Mouse (Mus musculus) cerebellum, postnatal 10 days (tissue): ENCODE results near the gene Tmem59.

Experiments used
- DNase-seq, 2 experiments: peaks; one replicate each; pipeline ENCODE4 v3.0.0; 2021; ENCODE audit warnings: mixed read lengths in 2 of 2

Gene Tmem59

DNA sequence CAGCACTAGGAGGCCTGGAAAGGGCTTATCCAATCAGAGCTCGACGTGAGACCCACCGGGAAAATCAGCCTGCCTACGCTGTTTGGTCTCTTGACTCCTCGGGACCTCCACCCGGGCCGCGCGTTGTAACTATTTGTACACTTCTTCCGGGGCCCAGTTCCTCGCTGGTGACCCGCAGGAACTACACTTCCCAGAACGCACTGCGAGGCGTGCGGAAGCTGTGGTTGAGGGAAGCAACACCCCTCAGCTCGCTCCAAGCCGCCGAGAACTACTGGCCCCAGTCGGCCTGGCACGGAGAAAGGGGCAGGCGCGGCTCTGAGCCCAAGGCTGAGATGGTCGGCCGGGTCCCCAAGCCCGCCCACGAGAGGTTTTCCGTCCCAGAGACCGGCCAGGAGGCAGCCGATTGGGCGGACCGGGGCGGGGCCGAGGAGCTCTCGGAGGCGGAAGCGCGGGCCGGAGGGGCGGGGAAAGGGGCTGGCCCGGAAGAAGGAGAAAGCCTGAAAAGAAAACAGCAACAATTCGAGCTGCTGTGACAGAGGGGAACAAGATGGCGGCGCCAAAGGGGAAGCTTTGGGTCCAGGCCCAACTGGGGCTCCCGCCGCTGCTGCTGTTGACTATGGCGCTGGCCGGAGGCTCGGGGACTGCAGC, at the start of gene Tmem59:
Gene Tmem59 (plus strand): TSS at position 218 of the 648 bp plus-strand sequence.
- peak; percentile 98 to 99 for DNase-seq

DNA sequence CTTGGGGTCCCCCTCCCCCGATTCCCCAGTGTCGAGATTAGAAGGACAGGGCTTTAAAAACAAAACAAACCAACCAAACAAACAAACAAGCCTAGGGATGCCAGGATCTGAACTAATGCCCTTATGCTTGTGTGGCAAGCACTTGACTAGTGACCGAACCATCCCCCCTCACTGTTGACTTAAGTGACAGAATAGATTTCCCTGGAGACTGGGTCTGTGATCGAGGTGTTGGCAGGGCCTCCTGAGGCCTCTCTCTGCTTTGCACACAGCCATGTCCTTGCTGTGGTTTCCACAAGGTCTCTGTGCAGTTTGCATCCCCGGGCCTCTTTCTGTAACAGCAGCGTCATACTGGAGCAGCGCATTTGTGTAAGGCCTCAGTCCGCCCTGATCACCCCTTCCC, 48.8 kb upstream of the Tmem59 start:
- no peak for DNase-seq

DNA sequence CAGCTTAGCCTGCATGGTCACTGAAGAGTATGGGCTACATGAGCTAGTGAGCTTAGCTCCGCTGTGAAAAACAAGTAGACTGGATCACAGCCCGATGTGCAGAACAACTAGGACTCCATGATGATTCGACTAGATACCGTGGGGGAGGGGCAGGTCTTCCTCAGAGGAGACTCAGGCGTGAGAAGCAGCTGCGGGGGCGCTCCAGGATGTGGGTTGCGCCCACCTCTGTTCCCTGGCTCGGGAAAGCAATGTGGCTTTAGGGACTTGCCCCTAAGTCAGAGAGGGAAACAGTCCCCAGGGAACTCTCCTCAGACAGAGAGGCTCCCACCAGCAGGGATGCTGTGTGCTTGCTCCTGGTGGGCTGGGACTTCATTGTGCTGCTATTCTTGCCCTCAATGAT, 47.7 kb upstream of the Tmem59 start:
- peak; percentile 44 to 51 for DNase-seq

DNA sequence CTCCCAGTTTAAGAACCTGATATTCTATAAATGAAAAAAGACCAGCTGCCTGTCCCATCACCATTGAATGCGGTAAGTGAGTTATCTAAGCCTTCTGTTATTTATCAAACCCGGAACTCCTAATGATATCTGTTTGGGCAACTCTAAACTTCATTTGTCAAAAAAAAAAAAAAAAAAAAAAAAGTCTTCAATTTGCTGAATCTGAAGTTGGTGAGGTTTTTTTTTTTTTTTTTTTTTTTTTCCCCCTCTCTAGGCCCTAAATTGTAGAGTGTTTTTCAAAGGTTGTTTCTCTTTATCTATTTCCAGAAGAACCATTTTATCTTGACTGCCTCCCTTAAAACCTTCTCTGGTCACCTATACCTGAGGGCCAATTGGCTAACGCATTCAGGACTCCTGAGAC, 43.3 kb upstream of the Tmem59 start:
- DNase-seq = no peak

DNA sequence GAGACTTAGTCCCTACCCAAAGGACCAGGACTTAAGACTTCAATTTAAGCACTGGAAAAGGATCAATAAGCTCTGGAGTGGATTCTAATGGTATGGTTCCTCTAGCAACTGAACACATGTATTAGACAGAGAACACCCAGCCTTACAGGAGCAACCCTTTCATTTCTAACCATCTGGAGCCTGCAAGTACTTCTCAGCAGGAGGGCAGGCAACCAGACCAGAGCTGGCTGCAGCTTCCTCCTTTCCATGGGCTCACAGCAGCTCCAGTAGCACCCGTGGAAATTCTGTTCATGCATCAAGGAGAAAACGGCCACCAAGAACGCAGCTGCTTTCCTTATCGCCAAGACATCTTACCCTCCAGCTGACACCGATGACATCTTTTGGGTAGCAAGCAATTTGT, 42.5 kb upstream of the Tmem59 start:
- peak; percentile 52 to 65 for DNase-seq

DNA sequence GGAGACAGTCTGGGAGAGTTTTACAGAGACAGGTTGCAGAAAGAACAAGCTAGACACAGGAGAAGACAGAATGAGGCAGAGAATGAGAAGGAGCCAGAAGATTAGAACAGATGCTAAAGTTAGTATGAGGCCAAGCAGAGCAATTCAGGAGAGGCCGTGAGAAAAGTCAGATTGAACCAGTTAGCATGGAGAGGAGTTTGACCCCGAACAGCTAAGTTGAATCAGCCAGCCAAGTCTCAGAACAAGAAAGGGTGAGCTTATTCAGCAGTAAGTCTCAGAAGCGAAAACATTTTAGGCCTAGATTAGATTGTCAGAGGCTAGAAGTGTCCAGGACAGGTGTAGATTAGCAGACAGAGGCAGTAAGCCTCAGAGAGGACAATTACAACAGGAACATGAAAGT, 41.7 kb upstream of the Tmem59 start:
- DNase-seq = no peak

DNA sequence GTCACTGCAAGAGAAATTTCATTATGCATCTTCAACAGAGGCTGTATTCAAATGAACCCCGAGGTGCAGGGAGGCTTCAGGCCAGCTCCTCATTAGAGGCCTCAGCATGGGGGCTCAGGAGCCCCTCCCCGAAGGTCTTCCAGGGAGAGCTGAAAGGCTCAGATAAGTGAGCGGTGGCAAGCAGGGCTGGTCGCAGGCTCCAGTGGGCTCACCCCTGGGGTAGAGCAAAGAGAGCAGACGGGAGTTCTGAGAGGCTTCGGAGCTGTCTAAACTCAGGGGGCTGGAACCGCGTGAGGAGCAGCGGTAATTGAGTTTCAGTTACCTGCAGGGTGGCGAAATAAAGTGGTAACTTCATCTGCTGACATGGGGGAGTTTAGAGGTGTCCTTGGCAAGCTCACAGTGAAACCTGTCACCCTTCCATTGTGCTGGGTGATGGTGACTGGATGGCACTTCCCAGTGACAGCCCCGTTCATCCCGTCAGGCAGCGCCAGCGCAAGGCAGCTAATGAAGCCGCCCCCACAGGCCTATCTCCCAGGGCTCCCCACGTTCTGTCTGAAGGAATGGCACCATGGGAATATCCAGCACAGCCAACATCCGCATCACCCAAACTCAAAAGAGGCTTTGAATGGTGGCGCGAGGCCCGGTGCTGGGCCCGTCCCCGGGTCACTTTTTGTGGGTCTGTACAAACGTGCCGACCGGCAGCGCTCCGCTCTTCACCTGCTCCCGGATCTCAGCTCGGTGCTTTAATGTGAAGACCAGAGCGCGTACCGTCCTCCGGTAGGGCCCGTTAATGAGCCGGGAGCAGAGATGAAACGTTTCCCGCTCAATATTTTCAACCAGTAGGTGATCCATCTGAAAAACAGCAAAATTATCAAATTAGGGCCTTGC, 39.0 kb upstream of the Tmem59 start:
- peak in 1 of 2 experiments; percentile 24 for DNase-seq

DNA sequence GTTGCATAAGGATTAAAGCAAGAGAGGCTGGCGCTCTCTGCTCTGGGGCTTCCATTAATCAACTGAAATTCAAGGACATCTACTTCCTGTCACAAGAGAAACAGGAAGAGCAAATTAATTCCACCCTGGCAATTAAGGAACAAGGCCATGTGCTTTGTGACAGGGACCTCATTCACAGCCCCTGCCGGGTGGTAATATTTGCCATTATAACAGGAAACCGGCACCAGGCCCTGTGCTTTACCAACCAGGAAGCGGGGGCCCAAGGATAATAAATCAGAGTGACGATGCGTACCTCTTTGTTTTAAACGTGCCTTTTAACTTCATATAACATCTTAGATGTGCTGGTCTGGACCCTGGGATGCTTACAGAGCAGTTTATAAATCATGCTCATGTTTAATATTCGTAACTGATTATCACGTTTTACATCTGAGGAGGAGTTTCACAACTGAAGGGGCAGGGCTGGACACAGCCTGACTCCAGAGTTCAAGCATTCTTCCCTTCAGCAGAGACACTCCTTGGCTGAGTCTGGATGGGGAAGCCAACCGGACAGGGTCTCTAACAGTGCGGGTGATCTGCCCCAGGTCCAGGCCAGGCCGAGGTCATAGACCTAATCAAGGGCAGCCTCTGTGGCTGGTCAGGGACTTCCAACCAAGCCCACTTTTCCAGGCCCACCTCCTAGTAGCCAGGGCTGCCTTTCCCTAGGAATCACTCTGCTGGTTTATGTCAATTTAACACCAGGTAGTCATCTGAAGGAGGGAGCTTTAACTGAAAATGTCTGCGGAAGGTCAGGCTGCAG, 38.2 kb upstream of the Tmem59 start:
- DNase-seq = no peak

DNA sequence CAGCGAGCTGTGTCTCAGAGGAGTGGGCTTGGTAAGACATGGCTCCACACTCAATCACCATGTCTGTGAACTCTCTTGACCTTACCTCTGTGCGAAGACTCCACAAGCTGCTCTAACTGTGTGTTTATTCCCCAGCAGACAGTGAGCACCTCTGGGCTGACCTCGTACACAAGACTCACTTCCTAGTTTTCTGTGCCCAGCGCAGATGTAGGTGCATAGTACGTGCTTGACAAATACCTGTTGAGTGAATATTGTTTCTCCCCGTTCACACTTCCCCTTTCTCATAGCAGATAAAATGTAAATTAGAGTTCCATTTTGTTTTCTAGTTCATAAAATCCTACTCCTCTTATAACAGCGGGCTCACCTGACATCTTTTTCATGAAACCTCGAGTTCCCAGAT, 34.7 kb upstream of the Tmem59 start:
- no peak for DNase-seq

DNA sequence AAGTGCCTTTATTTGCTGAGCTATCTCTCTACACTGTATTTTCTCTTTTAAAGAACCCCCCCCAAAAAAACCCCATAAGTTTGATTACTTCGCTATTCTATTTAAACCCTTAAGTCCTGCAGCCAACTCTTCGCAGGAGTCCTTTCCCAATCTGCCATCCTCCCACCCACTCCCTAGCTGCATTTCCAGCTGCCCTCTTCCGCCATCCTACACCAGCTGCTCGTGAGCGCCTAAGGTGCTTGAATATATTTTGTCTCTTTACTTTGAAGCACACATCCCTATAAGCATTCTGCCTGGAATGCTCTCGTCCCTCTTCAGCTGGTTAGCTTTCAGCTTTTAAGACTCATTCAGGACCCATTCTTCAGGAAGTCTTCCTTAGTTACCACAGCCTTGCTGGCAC, 27.2 kb upstream of the Tmem59 start:
- DNase-seq = no peak

DNA sequence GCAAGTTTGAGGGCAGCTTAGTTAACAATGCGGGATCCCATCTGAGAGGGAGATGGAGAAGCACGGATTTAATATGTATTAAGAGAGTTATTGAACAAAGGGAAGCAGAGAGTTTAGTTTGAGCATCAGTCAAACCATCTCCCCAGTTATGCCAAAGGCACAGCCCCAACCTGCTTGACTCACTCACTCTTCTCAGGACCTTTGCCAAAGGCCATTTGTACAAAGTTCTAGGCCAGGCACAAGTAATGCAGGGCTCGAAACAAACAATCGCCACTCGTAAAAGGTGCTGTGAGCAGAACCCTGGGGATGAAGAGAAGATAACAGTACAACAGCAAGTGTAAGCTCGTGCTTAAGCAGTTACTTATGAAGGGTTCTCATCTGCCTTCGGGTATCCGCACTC, 25.6 kb upstream of the Tmem59 start:
- DNase-seq = no peak

DNA sequence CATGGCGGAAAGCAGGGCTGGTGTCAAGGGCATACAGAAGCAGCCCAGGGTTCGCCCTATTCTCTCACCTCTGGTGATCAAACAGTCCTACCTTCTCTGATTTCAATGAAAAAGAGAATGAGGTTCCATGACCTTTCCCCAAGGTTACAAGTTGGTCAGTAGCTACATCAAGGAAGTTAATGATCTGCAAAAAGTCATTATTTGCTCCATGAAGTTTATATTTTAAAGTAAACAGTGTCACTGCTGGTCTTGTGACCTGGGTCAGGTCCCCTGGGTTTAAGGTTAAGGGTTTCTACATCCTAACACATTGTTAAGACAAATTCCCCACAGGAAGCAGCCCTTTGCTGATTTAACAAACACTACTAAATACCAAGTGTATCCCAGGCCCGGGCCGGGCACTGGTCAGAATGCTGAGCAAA, 21.2 kb upstream of the Tmem59 start:
- no peak for DNase-seq

DNA sequence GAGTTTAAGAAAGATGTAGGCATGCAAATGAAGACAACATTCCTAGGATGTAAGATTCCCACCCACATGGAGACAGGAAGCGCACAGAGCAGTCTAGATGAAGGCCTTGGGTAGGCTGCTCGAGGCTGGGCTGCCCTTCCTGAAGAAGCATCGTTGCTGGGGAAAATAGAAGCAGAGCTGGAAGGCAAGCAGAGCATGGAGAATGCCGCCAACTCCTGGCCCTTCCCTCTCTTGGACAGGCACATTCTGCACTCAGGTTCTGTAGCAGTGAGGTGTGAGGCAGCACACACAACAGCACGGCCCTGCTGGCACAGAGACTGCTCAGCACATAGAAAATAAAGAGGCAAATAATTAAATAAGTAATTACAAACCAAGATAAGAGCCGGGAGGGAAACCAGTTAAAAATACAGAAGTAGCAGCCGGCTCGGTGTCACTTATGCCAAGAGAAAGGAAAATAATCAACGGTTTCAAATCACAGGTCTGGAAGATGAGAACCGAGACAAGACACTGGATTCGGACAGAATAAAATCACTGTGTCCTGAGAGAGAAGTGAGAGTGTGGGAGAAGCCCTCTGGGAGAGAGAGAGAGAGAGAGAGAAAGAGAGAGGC, 18.9 kb upstream of the Tmem59 start:
- DNase-seq = no peak

DNA sequence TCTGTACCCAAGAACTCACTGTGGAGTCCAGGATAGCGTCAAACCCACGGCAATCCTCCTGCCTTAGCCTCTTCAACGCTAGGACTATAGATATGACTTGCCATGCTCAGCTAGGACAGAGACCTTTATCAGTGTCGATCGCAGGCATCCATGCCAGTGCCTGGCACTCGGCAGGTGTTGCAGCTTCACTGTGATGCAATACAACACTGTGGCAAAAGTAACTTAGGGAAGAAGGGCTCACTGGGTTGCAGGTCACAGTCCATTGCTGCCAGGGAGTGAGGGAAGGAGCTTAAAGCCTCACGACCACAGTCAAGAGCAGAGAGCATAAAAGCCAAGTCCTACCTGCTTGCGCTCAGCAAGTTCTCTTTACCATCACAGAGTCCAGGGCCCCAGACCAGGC, 18.0 kb upstream of the Tmem59 start:
- no peak for DNase-seq

DNA sequence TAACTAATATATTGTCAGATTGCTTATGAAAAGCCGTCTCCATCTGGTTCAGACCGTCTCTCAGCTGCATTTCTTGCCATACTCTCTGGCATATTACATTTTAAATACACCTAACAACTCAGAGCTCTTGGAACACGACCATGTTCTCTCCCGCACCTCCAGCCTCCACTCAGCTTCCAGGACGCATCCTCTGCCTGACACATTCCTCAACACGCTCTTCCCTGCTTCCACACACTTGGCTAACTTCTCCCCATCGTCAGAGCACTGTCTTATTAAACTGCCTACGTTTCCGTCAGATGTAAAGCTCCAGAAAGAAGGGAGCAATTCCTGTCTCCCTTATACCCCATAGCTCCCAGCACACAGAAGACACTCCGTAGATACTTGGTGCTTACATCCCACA, 14.9 kb upstream of the Tmem59 start:
- no peak for DNase-seq

DNA sequence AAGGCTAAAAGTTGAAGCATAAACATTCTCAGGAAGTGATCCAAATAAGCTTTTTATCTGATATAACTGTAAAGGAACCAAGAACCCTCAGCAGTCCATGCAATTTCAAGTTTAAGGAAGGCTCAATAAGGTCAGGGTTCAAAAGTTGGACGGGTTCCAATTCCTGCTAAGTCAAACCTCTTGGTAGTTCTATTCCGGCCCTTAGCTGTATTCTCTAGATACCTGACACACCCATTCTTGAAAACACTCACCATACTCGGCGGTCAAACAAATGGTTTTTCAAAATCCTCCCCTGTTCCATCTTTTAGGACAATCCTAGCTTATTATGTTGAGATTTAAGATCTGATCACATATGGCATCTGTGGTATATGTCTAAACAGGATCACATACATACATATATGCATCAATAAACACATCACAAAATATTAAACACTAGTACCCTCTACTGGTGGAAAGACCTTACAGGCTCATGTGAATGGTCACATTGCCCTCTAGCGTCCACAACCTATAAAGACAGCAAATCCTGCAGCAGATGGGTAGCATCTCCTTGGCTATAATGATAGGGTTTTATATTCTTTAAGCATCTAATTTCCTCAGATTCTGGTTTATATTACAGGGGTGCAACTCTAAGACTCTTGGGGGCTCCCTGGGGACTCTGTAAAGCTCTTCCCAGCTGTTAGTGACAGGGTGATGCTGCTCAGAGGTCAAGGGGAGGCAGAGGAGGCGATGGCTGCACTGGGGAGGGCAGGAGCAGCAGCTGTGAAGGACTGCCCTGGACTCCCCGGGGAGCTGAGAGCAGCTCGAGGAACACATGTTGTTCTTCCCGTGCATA, 14.2 kb upstream of the Tmem59 start:
- DNase-seq = peak; percentile 84 to 88

DNA sequence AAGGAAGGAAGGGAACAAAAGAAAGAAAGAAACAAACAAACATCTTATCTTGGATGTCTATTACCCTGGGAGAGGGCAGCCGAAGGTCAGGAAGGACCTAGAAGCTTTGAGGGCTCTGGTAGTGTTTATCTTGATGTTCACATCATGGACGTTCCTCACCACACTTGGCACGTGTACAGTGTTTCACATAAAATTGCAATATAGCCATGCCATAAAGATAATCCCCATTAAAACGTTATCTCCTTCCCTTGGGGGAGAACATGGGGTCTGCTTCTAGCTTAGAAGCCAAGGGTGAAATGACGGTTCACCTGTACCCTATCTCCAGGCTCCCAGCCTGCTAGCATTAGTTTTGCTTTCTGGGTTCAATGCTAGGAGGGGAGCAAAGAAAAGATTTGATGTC, 11.5 kb upstream of the Tmem59 start:
- DNase-seq = no peak

DNA sequence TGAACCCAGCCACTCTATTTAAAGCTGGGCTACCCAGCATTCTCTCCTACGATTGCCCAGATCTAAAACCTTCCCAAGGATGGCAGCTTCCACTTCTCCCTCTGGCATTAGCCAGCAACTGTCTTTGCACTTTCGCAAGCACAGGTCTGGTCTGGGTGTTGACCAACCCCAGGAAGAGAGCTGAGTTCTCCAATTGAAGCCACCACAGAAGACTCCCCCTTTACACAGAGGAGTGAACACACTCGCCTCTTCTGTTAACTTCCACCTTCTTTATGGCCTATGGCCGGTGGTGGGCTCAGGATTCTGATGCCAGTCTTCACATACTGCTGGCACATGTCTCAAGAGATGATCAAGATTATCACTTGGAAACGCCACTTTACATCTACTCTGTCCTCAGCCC, 10.4 kb upstream of the Tmem59 start:
- no peak for DNase-seq

DNA sequence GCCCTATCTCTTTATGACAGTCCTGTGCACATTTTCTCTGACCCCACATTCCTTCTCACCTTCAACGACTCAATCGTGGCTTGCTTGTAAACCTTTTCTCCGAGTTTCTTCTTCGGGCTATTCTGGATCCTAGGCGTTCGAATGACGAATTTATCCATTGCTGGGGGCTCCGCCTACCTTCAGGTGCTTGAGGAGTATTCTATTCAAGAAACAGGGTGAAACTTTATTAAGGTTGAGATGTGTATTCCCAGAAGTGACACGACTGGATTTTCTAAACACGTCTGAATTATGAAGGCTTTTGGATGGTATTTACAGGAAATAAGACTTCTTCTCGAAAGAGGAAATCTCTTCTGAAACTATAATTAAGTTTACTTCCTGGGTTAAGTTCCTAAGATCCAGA, 693 bp upstream of the Tmem59 start:
- no peak for DNase-seq

DNA sequence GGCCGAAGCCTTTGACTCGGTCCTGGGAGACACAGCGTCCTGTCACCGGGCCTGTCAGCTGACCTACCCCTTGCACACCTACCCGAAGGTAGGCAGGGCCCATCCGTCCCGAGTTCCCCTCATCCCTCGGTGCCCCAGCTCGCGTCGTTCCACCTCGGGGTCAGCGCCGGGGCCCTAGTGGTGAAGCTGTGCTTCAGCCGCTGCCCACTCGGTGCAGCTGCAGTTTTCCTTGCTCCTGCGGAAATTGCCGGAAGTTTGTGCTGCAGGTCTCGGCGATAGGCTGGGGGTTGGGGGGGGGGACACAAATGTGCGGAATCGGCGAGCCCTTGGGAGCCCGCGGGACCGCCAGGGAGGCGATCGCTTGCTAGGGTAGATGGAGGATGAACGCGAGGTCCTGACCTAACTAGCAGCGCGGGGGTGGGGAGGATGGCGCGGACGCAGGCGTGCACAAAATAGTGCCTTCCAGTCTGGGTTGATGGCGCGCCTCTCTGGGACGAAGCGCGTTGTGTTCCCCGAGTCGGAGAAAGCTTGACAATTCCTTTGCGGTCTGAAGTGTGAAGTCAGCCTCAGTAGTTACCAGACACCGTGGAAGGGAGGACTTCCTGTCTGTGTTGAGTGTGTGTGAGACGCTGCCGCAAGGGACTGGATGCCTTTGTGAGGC, 761 bp downstream of the Tmem59 start, which contains the start of gene Tceanc2:
Gene Tceanc2 (minus strand): TSS at position 287 of the 661 bp plus-strand sequence.
- peak; percentile 71 to 74 for DNase-seq

DNA sequence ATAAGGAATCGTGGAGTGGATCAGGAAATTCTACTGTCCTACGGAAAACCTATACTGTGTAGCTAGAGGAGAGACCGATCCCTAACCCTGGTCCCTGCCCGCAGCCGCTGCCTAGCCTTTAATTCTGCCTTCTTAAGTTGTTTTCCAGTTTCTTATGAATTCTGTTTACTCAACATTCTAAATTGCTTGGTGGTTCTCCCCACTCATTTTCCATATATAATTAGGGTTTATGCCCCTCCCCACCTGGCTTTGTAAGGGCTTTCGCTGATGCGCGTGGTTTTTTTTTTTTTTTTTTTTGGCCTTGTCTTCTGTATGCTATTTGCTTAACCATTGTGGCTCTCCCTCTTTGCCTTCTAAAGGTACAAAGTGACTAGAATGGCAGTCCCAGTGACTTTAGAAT, 1.4 kb downstream of the Tmem59 start:
- no peak for DNase-seq

DNA sequence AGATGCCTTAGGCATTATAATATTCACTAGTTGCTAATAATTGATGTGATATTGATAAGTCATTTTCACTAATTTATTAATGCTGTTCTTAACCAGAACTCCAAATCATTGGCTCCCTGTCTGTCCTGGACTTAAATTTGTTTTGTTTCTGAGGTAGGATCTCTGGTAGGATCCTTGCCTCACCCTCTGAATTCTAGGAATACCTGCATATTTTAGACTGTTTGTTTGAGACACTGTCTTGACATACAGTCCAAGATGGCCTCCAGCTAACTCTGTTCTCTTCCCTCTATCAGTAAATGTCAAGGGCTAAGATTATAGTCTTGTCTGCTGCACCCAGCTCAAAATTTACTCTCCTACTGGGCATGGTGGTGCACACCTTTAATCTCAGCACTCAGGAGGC, 2.5 kb downstream of the Tmem59 start:
- DNase-seq = no peak
